Mouse (Mus musculus) frontal cortex, postnatal 10 days (tissue): ENCODE results near the gene S100a7a.

ENCODE experiments used
- DNase-seq, 2 experiments: peaks; one replicate each; pipeline ENCODE4 v3.0.0; 2022; ENCODE audit warnings: low spot score in 2 of 2, mixed read lengths in 1 of 2

The S100a7a gene

DNA sequence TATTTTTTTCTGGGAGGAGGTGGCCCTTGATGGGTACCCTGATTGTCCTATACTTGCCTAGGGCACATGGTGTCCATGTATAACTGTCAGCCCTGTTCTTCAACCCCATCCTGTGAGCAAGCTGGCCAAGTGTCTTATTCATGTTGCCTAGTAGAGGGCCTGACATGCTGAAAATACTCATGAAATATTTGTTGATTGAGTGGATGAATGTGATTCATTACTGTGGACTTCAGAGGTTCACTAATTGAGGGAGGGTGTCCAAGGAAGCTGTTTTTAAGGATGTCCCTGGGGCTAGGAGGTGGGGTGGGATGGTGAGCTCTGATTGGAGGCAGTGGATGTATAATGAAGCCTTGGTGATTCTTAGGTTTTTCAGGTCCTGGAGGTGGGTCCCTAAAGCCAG, at the start of gene S100a7a:
Gene S100a7a (plus strand): TSS at position 301 of the 400 bp plus-strand sequence.
- no peak for DNase-seq

- DNase-seq, result peak in 1 of 2 experiments; percentile 49
Measured at GRCm38 (mm10) chr3:90604416-90604815, 49.4 kb upstream of the S100a7a start.

DNA sequence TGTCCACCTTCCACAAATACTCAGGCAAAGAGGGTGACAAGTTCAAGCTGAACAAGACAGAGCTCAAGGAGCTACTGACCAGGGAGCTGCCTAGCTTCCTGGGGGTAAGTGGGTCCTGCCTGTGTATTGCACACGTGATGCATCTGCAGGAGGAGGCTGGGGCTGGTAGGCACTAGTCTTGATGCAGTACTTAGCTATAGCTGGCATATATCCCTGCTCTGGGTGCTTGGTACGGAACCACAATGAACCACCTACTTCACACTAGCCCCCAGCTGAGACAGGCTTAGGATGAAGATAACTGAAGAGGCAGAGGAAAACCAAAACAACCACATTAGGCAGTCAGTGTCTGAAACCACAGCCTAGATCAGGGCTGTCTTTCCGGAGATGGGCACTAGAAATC, 48.8 kb upstream of the S100a7a start:
- no peak for DNase-seq

- DNase-seq, result no peak
Measured at GRCm38 (mm10) chr3:90605736-90606135, 48.1 kb upstream of the S100a7a start.

- no peak for DNase-seq
Measured at GRCm38 (mm10) chr3:90606185-90606584, 47.6 kb upstream of the S100a7a start.

GRCm38 (mm10) chr3:90607361-90607760, 46.5 kb upstream of the S100a7a start:
- no peak for DNase-seq

GRCm38 (mm10) chr3:90608223-90608622, 45.6 kb upstream of the S100a7a start, which contains the start of gene S100a5:
Gene S100a5, plus strand, starts transcription at chr3:90608523.
- DNase-seq, result no peak

DNA sequence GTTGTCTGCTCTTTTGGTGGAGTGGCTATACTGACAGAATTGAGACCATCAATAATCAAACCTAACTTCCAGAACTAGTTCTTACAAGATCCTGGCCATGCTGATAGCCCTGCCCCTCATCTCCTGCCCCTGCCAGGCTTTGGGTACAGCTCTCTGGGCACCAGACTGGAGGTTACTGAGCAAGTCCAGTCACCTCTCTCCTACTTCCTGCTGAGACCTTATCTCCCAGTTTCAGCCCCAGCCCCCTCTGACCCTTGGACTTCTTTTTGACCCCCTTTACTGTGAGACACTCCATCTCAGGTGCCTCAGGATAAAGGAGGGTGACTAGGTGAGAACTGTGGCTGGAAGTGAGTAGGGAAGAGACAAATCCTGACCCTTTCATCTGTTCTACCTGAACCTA, 44.7 kb upstream of the S100a7a start:
- no peak for DNase-seq

GRCm38 (mm10) chr3:90611494-90611893, 42.3 kb upstream of the S100a7a start:
- no peak for DNase-seq

- DNase-seq, result no peak
Measured at GRCm38 (mm10) chr3:90612061-90612460, 41.8 kb upstream of the S100a7a start.

- peak; percentile 44 to 62 for DNase-seq
Measured at GRCm38 (mm10) chr3:90612728-90613291, 41.0 kb upstream of the S100a7a start, which contains the start of gene S100a6. Gene S100a6, plus strand, starts transcription at chr3:90612882.

DNA sequence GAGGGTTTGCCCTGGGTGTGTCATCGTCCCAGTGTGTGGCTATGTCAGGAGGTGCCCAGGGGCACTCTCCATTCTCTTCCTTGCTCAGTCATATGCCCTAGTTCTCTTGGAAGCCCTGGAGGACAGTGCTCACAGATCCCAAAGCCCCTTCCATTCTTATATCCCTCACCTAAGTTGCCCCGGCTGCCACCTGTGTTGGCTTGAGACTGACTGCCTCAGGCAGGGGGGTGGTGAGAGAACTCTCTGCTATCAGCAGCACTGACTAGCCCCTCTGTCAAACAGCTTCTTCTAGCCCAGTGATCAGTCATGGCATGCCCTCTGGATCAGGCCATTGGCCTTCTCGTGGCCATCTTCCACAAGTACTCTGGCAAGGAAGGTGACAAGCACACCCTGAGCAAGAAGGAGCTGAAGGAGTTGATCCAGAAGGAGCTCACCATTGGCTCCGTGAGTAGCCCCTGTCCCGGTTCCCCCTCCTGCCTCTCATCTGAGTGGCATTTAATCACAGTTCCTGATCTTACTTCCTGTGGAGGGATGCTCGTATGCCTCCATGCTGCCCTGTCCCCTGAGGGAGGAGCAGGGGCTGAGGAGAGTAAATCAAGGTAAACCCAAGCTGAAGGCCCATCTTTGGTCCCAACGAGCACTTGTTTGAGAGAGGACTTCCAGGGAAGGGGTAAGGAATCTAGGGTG, 40.2 kb upstream of the S100a7a start:
- DNase-seq, result no peak

GRCm38 (mm10) chr3:90614148-90614530, 39.7 kb upstream of the S100a7a start:
- no peak for DNase-seq

- DNase-seq, result no peak
Measured at GRCm38 (mm10) chr3:90614611-90615251, 39.1 kb upstream of the S100a7a start.

DNA sequence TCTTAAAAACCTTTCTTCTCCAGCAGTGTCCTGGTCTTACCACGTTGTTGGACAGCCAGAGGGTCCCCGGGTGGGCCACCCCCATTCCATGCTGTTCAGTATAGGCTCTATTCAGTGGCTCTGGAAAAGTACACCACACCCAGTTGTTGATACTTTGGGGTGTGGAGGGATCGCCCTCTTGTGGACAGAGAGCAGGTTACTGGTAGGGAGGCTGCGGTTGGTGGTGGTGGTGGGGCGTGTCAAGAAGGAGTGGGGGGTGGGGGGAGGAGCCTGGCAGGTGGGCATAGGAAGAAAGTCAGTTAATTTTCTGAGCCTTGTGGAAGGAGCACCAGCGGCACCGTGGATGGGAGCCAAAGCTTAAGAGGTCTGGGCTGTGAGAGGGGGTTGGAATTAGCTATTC, 38.4 kb upstream of the S100a7a start:
- peak; percentile 63 to 66 for DNase-seq

GRCm38 (mm10) chr3:90615911-90616310, 37.9 kb upstream of the S100a7a start:
- DNase-seq, result no peak

GRCm38 (mm10) chr3:90617586-90617985, 36.2 kb upstream of the S100a7a start:
- no peak for DNase-seq

GRCm38 (mm10) chr3:90621552-90621951, 32.3 kb upstream of the S100a7a start:
- DNase-seq, result no peak

GRCm38 (mm10) chr3:90623435-90624071, 30.3 kb upstream of the S100a7a start:
- peak; percentile 45 to 71 for DNase-seq

- DNase-seq, result no peak
Measured at GRCm38 (mm10) chr3:90625496-90625895, 28.3 kb upstream of the S100a7a start.

DNA sequence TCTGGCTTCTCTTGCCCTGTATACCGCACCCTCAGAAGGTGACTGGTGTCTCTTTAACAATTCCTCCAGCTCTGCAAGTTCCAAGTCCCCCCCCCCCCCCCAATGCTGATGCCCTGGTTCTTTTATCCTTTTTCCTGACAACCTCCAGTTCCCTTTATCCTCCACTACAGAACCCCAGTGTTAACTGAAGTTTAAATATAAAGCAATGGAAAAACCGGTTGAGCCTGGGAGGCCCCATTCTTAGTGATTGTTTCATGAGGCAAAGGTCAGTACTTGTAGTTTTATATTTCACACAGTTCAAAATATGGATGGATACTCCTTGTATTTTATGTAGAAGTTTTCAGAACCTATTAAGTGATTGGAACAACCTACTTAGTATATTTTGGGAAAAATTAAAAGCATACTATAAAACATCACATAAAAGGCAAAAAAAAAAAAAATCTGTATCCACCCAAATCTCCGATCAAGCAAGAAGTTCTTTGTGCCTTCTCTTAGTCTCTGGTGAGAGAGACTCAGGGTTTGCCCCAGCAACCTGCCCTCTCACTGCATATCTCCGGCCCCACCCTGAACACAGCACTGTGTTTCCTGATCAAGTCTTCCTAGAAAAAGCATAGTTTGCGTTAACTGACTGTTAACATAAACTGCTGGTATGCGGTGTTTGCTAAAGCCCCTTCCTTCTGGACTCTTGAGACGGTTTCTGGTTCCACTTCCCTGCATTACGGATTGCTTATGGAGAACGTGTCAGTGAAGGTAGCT, 27.4 kb upstream of the S100a7a start:
- DNase-seq, result no peak

DNA sequence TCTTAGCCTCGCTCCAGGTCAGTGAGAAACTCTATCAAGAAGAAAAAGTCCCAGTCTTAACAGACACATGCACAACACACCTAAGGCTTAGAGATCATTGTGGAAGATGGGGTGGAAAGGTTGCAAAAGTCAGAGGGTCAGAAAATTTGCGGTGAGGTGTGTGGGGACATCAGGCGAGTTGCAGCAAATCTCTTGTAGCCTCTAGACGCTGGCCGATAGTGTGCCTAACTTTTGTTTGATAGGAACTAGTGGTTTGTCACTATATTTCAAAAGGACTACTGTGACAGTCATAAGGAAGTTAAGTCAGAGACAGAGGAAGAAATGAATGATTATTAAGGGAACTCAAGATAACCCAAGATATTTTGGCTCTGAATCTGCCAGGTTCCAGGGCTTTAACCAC, 26.5 kb upstream of the S100a7a start:
- no peak for DNase-seq
